Mouse (Mus musculus): ENCODE measurements at regions not wholly inside any gene's neighbourhood (a gene's known extent, or its start where the extent isn't known, plus 50 kb on each side); places are given as distances from the start of the nearest gene placed in this dataset.
A peak's percentile ranks its signal among the peaks of the same experiment; 100 is the strongest.

DNA sequence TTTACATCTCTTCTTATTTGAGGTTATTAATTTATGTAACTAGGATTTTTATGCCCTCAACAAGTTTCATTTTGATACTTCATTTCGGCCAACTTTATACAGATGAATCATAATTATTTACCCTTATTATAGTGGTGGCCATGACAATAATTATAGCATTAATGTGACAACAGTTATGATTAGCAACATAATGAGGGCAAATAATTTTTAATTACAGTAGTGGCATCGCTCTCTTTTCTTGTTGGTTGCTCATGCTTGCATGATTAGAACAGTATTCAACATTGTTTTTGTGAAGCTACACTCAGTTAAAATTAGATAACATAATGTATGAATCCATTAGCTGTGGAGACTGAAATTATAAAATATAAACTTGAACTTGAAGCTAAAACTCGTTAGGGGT, 1589.4 kb downstream of the Mat2b start:
- no peak for DNase-seq (ENCODE audit: low read depth)
- TF ChIP-seq POLR2A (IDR thresholded peaks at IDR 0.05; ENCODE audit: borderline replicate concordance, extremely low read depth, insufficient read depth, insufficient read length, poor library complexity, severe bottlenecking) (no peak), CTCF (IDR thresholded peaks at IDR 0.05; ENCODE audit: borderline replicate concordance, extremely low read depth, insufficient read depth, insufficient read length) (no peak)

DNA sequence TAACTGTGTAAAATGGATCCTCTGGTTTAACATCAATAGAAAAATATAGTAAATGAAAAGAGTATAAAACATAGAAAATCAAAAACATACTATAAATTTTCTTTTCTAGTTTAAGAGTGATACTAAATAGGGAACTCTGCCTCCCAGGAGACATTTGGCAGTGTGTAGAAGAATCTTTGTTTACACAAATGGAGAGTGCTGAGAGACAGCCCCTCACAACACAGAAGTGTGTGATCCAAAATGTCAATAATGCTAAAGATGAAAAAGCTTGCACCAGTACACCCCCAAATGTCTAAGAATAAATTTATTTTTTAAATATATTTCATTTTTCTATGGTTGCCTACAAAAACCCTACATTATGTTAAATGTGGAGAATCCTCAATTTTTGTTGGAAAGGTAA, 1621.4 kb downstream of the Mat2b start:
- TF ChIP-seq POLR2A (IDR thresholded peaks at IDR 0.05; ENCODE audit: borderline replicate concordance, extremely low read depth, insufficient read depth, insufficient read length, poor library complexity, severe bottlenecking) (no peak), CTCF (IDR thresholded peaks at IDR 0.05; ENCODE audit: borderline replicate concordance, extremely low read depth, insufficient read depth, insufficient read length) (no peak)
- DNase-seq (ENCODE audit: low read depth): peak; percentile 49
